Mouse (Mus musculus) kidney, adult 2 months (tissue): Measurements from ENCODE around the gene Ccl11.

Source experiments
- CTCF ChIP-seq: fragments of 200-500 bp; conservative IDR thresholded peaks from 2 replicates; pipeline ENCODE4 v1.5.1; 2011; ENCODE audit warnings: low read depth, mild to moderate bottlenecking, control low read depth, low read length, moderate library complexity, mixed read lengths; ENCODE audit not compliant: insufficient read depth, insufficient read length
- POLR2A ChIP-seq: fragments of 200-500 bp; IDR thresholded peaks from one replicate; pipeline ENCODE4 v1.6.1; 2011; ENCODE audit warnings: low read depth, low read length, control low read depth

DNA sequence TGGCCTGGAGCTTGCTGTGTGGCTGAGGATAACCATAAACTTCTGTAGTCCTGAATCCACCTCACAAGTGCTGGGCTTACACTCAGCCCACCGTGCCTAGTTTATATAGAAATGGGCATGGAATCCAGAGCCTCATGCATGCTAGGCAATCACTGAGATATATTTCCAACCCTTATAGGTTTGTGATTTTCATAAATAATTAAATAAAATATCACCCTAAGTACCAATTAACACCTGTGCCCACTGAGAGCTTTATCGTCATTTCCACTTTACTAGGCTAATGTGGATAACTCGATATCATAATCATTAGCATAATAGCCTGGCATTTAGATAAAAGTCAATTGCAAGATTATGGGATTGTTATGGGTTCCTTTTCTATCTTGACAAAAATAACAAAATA, 26.7 kb downstream of the Ccl11 start:
- TF ChIP-seq CTCF: no peak
- TF ChIP-seq POLR2A: no peak
